Mouse (Mus musculus) G1E (cell line): Measurements from ENCODE around the gene Pp2d1. TPM values are rescaled to one million over a fixed set of nuclear protein-coding genes. Genes with fewer than 3 reads are reported as not detected.
"Not testable (repeated sequence)": the region's sequence is repeated elsewhere in the genome, so short reads cannot be mapped to it uniquely, and the experiment has no call there.

Experiments
- ATAC-seq: 2 replicates; pipeline ENCODE4 v1.8.0; 2016; ENCODE audit warnings: mild to moderate bottlenecking; ENCODE audit not compliant: insufficient number of reproducible peaks, poor library complexity, low FRiP score, severe bottlenecking; ENCODE audit errors: extremely low read depth
- DNase-seq: peaks from one replicate; pipeline ENCODE4 v3.0.0; 2012; ENCODE audit warnings: low spot score
- H3K27me3 ChIP-seq: 2 replicates; pipeline ENCODE4 v1.6.1; 2012; ENCODE audit warnings: mild to moderate bottlenecking, low read length, inconsistent platforms; ENCODE audit not compliant: insufficient read depth
- H3K36me3 ChIP-seq: replicated peaks from 2 replicates; pipeline ENCODE3; 2012; ENCODE audit warnings: mild to moderate bottlenecking, inconsistent platforms
- H3K4me1 ChIP-seq: 2 replicates; pipeline ENCODE4 v1.6.1; 2012; ENCODE audit warnings: low read depth, low read length, inconsistent platforms, mixed read lengths; ENCODE audit not compliant: insufficient read depth
- H3K4me3 ChIP-seq: 2 replicates; pipeline ENCODE4 v1.5.1; 2012; ENCODE audit warnings: low read depth, mild to moderate bottlenecking, inconsistent platforms, low read length, moderate library complexity, mixed read lengths
- H3K9me3 ChIP-seq: replicated peaks from 2 replicates; pipeline ENCODE4 v1.6.1; 2012; ENCODE audit warnings: inconsistent platforms
- CTCF ChIP-seq: IDR thresholded peaks from 2 replicates; pipeline ENCODE4 v1.5.1; 2012; ENCODE audit warnings: low read depth, low read length, inconsistent platforms, mixed read lengths
- GATA1 ChIP-seq: IDR thresholded peaks from 2 replicates; pipeline ENCODE4 v1.6.1; 2012; ENCODE audit warnings: borderline replicate concordance, low read length, inconsistent platforms, mixed read lengths
- GATA2 ChIP-seq: IDR thresholded peaks from 2 replicates; pipeline ENCODE4 v1.6.1; 2012; ENCODE audit warnings: low read depth, low read length, inconsistent platforms, borderline replicate concordance
- POLR2AphosphoS5 ChIP-seq: IDR thresholded peaks from 2 replicates; pipeline ENCODE4 v1.6.1; 2012; ENCODE audit warnings: low read depth, low read length, inconsistent platforms; ENCODE audit not compliant: insufficient replicate concordance
- TAL1 ChIP-seq: conservative IDR thresholded peaks from 2 replicates; pipeline ENCODE4 v1.6.1; 2012; ENCODE audit warnings: low read depth, low read length, inconsistent platforms, mixed read lengths
- polyA plus RNA-seq: library from polyadenylated mRNA; stranded (reverse); fragments of >175 nt; gene quantifications from 2 replicates; pipeline ENCODE4 v1.2.3, GENCODE M21; 2012
- total RNA-seq, 2 experiments: library from RNA; stranded (forward) in 1 of 2; stranded (reverse) in 1 of 2; fragments of 200-1000 nt in 1 of 2; fragments of >200 nt in 1 of 2; fragmentation: Nextera tagmentation in 1 of 2; gene quantifications; 2 replicates each; pipeline ENCODE4 v1.2.3; 2014 to 2017

The Pp2d1 gene
- total RNA-seq (2014; fragmentation: Nextera tagmentation) = not detected in 2 replicates
- total RNA-seq (2017) = 0.06 and 0.11 TPM in 2 replicates
- not detected in 2 replicates for polyA plus RNA-seq

- DNase-seq, H3K36me3 ChIP-seq, H3K27me3 ChIP-seq, H3K4me3 ChIP-seq, ATAC-seq, H3K9me3 ChIP-seq, H3K4me1 ChIP-seq: not testable (repeated sequence)
Observed at GRCm38 (mm10) chr17:53539351-53539750, at the start of gene Pp2d1. Pp2d1 (minus strand) TSS chr17:53539451.

- Histone ChIP-seq H3K9me3 (no peaks in the 10 kb centered on the region), H3K4me1 (peaks cover 45% of the 10 kb centered on the region), H3K36me3 (peaks cover 35% of the 10 kb centered on the region), H3K4me3 (no peak overlapping the region; the same call in 1 of the 2 replicates), H3K27me3 (no peaks in the 10 kb centered on the region)
- ATAC-seq (no peak), DNase-seq (no peak)
- TF ChIP-seq TAL1 (no peak), GATA2 (no peak), CTCF (no peak), GATA1 (no peak), POLR2AphosphoS5 (no peak)
Observed at GRCm38 (mm10) chr17:53588097-53588855, 49.0 kb upstream of the Pp2d1 start.

- Histone ChIP-seq H3K9me3 (no peaks in the 10 kb centered on the region), H3K4me3 (peak overlapping the region; percentile 50; the same call in 1 of the 2 replicates), H3K36me3 (peaks cover 42% of the 10 kb centered on the region), H3K4me1 (peaks cover 45% of the 10 kb centered on the region), H3K27me3 (no peaks in the 10 kb centered on the region)
- peak; percentile 61 for DNase-seq
- peak; percentile 77 for TF ChIP-seq TAL1
- TF ChIP-seq GATA1 = no peak
- ATAC-seq = peak; percentile 91
Observed at GRCm38 (mm10) chr17:53587074-53587851, 48.0 kb upstream of the Pp2d1 start.

- peaks cover 54% of the 10 kb centered on the region for H3K4me1 ChIP-seq
- no peak for ATAC-seq
- no peak for TF ChIP-seq GATA2
- no peak for TF ChIP-seq GATA1
- TF ChIP-seq CTCF = no peak
- TF ChIP-seq POLR2AphosphoS5 = no peak
- no peak for TF ChIP-seq TAL1
- peaks cover 43% of the 10 kb centered on the region for H3K36me3 ChIP-seq
- DNase-seq = no peak
- no peaks in the 10 kb centered on the region for H3K27me3 ChIP-seq
- no peak overlapping the region for H3K4me3 ChIP-seq
- no peaks in the 10 kb centered on the region for H3K9me3 ChIP-seq
Observed at GRCm38 (mm10) chr17:53583846-53584579, 44.8 kb upstream of the Pp2d1 start.

- ATAC-seq (no peak), DNase-seq (no peak)
- Histone ChIP-seq H3K4me1 (peaks cover 55% of the 10 kb centered on the region), H3K4me3 (no peak overlapping the region), H3K9me3 (no peaks in the 10 kb centered on the region), H3K27me3 (no peaks in the 10 kb centered on the region), H3K36me3 (peaks cover 44% of the 10 kb centered on the region)
- TF ChIP-seq POLR2AphosphoS5 (no peak), GATA2 (no peak)
Observed at GRCm38 (mm10) chr17:53582805-53583204, 43.6 kb upstream of the Pp2d1 start.

- H3K4me1 ChIP-seq = peaks cover 51% of the 10 kb centered on the region
- H3K36me3 ChIP-seq = peaks cover 47% of the 10 kb centered on the region
- ATAC-seq = no peak
- no peak overlapping the region for H3K4me3 ChIP-seq
- DNase-seq = no peak
- TF ChIP-seq POLR2AphosphoS5 (no peak), GATA2 (no peak), CTCF (no peak), TAL1 (no peak), GATA1 (no peak)
- no peaks in the 10 kb centered on the region for H3K9me3 ChIP-seq
- no peaks in the 10 kb centered on the region for H3K27me3 ChIP-seq
Observed at GRCm38 (mm10) chr17:53582026-53582585, 42.9 kb upstream of the Pp2d1 start.
